Mouse (Mus musculus) CH12.LX (cell line): ENCODE results near the gene Cyp27a1.

Experiments
- CHD2 ChIP-seq: IDR thresholded peaks from 2 replicates; pipeline ENCODE4 v1.6.1; 2011; ENCODE audit warnings: low read length, improper control_type of control experiment
- CTCF ChIP-seq, 2 experiments: IDR thresholded peaks in 1 of 2; conservative IDR thresholded peaks in 1 of 2; 2 replicates each; pipeline ENCODE4 v1.5.1; 2011 to 2012; ENCODE audit warnings: low read depth in 2 of 2, low read length in 2 of 2, improper control_type of control experiment in 1 of 2, inconsistent platforms in 1 of 2, mild to moderate bottlenecking in 1 of 2, moderate library complexity in 1 of 2
- EP300 ChIP-seq: IDR thresholded peaks from 2 replicates; pipeline ENCODE4 v1.6.1; 2011; ENCODE audit warnings: low read length, improper control_type of control experiment
- JUND ChIP-seq: conservative IDR thresholded peaks from 2 replicates; pipeline ENCODE4 v1.6.1; 2011; ENCODE audit warnings: low read depth, low read length, improper control_type of control experiment
- MAZ ChIP-seq: IDR thresholded peaks from 2 replicates; pipeline ENCODE4 v1.6.1; 2012; ENCODE audit warnings: low read depth, mild to moderate bottlenecking, inconsistent platforms, low read length, improper control_type of control experiment, moderate library complexity
- NRF1 ChIP-seq: IDR thresholded peaks from 2 replicates; pipeline ENCODE4 v1.6.1; 2014; ENCODE audit warnings: low read depth, mild to moderate bottlenecking, inconsistent platforms, low read length, improper control_type of control experiment, moderate library complexity
- POLR2A ChIP-seq: IDR thresholded peaks from 2 replicates; pipeline ENCODE4 v1.6.1; 2011; ENCODE audit warnings: low read depth, mild to moderate bottlenecking, improper control_type of control experiment, low read length
- POLR2AphosphoS2 ChIP-seq: IDR thresholded peaks from 2 replicates; pipeline ENCODE4 v1.6.1; 2011; ENCODE audit warnings: low read depth, low read length, improper control_type of control experiment
- SMC3 ChIP-seq: IDR thresholded peaks from 2 replicates; pipeline ENCODE4 v1.6.1; 2011; ENCODE audit warnings: low read depth, low read length, improper control_type of control experiment
- TBP ChIP-seq: conservative IDR thresholded peaks from 2 replicates; pipeline ENCODE4 v1.6.1; 2011; ENCODE audit warnings: low read depth, low read length, improper control_type of control experiment
- TCF12 ChIP-seq: IDR thresholded peaks from 2 replicates; pipeline ENCODE4 v1.6.1; 2014; ENCODE audit warnings: low read depth, mild to moderate bottlenecking, inconsistent platforms, low read length, improper control_type of control experiment
- UBTF ChIP-seq: IDR thresholded peaks from 2 replicates; pipeline ENCODE4 v1.6.1; 2012; ENCODE audit warnings: low read depth, mild to moderate bottlenecking, inconsistent platforms, low read length, improper control_type of control experiment, moderate library complexity
- USF2 ChIP-seq: conservative IDR thresholded peaks from 2 replicates; pipeline ENCODE4 v1.6.1; 2011; ENCODE audit warnings: low read depth, low read length, improper control_type of control experiment
- ZNF384 ChIP-seq: IDR thresholded peaks from 2 replicates; pipeline ENCODE4 v1.6.1; 2012; ENCODE audit warnings: low read depth, low read length, improper control_type of control experiment, inconsistent platforms

DNA sequence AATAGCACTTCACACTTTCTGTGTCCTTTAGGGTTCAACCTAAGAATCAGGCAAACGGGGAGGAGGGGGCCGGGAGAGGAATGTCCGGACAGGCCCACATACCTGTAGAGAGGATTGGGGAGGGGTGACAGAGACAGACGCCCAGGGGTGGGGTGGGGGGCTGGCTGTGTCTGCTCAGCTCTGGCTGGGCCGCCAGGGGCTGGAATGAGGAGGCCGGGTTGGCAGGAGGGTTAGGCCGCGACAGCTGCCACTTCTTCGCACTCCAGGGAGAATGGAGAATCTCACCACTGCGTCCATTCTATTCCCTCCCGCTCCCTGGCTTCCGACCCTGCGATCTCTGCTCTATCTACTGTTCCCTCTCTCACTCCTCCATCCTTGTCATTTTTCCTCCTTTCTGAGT is 70.2 kb downstream of the Cyp27a1 start:
- TF ChIP-seq POLR2A (no peak), EP300 (no peak), CHD2 (no peak), UBTF (no peak), TBP (no peak), CTCF (conservative IDR thresholded peaks at IDR 0.05 in 1 of 2, IDR thresholded peaks at IDR 0.05 in 1 of 2; ENCODE audit: low read depth in 2 of 2, low read length in 2 of 2) (no peak), POLR2AphosphoS2 (no peak), USF2 (no peak), NRF1 (no peak), MAZ (no peak), ZNF384 (no peak), TCF12 (no peak), JUND (no peak), SMC3 (no peak)
